Mouse (Mus musculus) left cerebral cortex, adult 11 months (tissue): ENCODE results near the gene Acvr1b.
A peak's percentile ranks its signal among the peaks of the same experiment; 100 is the strongest.

Experiments used
- DNase-seq: peaks from one replicate; pipeline ENCODE4 v3.0.0; 2022; ENCODE audit warnings: low spot score

Gene Acvr1b

DNA sequence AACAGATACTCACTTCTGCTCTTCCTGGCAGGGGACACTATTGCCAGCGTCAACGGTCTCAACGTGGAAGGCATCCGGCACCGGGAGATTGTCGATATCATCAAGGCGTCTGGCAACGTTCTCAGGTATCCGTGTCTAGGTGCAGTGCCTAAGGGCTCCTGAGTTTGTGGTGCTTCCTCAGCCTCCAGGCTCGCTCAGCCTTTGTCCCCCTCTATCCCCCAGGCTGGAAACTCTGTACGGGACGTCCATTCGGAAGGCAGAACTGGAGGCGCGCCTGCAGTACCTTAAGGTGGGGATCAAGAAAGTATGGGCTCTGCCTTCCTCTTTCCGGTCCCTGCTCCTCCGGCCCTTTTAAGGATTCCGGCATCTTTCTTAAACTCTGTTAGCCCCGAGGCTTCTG is 56.6 kb downstream of the Acvr1b start:
- no peak for DNase-seq

DNA sequence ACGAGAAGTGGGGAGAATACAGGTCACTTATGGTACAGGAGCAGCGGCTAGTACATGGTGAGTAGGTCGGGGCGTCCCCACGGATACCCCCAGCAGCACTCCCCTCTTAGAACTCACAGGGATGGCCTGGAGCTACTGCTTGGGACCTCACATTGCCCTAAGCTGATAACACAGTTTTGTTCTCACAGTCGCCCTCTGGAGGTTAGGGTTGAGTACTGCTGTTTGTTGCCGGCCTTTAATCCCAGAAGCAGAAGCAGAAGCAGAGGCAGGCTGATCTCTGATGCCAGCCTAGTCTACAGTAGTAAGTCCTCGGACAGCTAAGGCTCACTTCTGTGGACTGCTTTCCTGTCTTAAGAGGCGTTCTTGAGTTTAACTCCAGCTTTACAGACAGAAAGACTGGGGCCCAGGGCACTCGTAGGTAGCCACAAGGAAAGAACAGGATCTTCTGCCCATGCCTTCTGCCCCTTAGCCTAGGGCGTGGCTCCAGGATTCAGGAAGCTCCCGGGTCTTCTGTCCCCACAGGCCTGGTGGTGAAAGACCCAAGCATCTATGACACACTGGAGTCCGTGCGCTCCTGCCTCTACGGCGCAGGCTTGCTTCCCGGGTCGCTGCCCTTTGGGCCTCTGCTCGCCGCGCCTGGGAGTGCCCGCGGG is 57.3 kb downstream of the Acvr1b start:
- DNase-seq: no peak

- no peak for DNase-seq
Observed at GRCm38 (mm10) chr15:101231648-101232180, 57.8 kb downstream of the Acvr1b start.

GRCm38 (mm10) chr15:101232607-101233006 is 58.7 kb downstream of the Acvr1b start:
- DNase-seq: no peak

- no peak for DNase-seq
Observed at GRCm38 (mm10) chr15:101233183-101233582, 59.3 kb downstream of the Acvr1b start.

DNA sequence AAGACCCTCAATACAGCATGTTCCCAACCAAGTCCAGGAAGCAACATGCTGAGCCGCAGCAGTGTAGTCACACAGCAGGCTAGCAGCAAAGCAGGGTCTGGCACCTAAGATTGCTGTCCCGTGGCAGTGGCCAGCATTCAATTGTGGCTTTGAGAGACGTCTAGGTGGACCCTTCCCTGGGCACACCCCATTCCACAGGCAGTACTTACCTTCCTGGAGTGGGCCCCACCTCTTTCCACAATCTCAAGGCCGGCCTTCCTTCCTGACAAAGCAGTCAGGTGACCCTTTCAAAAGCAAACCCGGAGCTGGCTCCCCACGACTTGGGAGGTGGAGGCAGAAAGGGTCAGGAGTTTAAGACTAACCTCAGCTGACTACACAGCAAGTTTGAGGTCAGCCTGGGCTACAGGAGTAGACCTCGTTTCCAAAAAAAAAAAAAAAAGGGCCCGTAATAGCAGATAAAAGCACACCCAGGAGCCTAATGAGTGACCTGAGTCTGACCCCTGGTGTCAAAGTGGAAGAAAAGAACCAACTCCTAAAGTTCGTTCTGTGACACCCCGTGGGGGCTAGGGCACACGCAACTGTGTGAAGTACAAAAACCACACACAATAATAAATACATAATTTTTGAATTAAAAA is 59.9 kb downstream of the Acvr1b start:
- DNase-seq: no peak

DNA sequence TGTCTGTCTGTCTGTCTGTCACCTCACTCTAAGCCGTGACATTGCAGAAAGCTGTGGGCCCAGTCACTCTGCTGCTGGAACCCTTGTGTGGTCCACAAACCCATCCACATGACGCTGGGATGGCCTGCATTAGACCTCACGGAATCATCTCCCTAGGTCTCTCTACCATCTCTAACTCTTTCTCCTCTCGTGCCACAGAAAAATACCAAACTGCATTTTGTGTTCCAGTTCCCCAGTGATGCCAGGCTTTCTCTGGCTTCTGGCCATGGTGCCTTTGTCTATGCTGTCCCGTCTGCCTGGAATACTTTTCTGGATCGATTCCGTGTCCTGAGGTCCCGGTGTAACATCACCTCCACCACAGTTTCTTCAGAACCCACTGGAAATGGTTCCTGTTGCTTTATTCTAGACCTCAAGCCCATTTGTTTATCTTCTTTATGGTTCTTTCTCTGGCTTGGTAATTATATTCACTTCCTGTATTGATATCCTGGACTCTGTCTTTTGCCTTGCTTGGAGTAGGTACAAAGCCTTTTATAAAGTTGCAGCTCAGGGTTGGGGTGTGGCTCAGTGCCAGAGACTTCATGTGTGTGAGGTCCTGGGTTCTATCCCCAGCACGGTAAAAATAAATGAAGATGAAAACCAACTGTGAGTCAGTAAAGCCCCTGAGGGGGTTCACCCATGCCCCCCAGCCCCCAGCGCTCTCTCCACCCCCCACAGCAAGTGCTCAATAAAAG is 60.9 kb downstream of the Acvr1b start:
- DNase-seq: no peak

DNA sequence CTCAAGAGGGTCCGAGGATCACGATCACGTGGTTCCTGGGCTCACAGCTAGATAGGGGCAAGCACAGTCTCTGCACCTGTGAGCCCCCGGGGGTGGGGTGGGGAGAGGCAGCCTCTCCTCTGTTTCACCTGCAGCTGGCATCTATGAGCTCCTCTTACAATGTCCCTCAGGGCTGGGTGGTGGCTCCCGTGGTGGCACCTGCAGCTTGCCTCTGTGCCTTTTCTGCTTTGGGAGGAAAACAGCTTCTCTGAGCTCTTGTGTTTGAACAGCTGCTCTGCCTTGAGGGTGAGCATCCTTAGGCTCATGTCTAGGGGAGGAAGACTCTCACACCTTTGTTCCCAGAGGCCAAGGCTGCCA is 61.5 kb downstream of the Acvr1b start:
- no peak for DNase-seq

DNA sequence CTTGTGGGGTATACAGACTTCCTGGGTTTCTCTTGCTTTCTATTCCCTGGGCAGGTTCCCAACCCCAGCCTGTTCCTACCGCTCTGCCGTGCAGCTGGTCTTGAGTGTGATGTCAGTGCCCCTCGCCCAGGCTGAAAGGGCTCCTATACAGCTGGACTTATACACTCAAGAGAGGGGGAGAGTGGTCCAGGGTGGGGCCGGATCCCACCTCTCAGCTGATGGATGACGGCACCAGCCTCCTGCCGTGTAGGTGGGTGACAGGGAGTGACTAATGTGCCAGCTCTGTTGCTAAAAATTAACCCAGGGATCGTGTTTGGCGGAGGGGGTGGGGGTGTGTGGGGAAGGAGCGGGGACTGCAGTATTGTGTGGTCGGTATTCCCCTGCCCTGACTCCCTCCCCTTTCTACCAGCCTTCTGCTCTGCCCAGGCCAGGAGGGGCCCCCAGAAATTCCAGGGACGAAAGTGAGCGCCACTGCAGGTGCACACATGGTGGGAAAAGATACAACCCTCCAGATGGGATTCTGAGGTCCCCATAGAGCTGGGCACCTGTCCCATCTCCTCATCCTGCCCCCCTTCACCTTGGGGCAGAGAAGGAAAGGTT is 62.0 kb downstream of the Acvr1b start:
- DNase-seq: peak; percentile 71

DNA sequence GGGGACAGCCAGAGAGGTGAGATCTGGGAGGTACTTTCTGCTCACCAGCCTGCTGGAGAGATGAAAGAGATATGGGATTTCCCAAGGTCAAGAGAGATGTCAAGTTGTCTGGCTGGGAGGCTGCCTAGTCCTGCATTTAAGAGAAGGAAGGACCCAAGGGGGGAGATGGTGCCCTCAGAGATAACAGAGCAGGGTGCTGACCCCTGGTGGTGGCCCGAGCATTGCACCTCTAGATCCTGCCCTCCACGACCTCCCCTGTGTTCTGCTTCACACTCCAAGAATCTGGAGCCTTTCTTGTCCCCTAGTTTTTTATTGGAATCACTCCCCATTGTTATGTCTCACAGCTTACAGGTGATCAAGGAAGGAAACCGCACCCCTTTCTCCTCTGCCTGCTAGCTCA is 63.0 kb downstream of the Acvr1b start:
- DNase-seq: no peak

- peak; percentile 72 for DNase-seq
Observed at GRCm38 (mm10) chr15:101238885-101239511, 65.1 kb downstream of the Acvr1b start.

DNA sequence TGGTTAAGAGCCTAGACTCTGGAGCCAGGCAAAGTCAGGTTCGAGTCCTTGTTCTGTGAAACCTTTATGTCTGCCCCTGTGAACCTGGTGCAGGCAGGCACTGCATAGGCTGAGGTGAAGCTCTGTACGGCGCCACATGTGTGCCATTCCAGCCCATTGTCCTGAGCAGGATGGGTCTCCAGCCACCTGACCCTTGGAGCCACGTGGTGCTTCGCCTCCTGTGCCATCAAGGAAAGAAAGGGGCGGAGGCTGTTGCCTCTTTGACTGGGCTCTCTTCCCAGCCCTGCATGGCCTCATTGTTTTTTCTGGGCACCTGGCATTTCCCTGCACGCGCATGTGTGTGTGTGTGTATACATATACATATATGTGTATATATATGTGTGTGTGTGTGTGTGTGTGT is 66.0 kb downstream of the Acvr1b start:
- DNase-seq: no peak

- peak; percentile 89 for DNase-seq
Observed at GRCm38 (mm10) chr15:101240799-101241204, 66.9 kb downstream of the Acvr1b start.

GRCm38 (mm10) chr15:101241236-101241635 is 67.4 kb downstream of the Acvr1b start:
- no peak for DNase-seq

GRCm38 (mm10) chr15:101241853-101242252 is 68.0 kb downstream of the Acvr1b start:
- DNase-seq: no peak

DNA sequence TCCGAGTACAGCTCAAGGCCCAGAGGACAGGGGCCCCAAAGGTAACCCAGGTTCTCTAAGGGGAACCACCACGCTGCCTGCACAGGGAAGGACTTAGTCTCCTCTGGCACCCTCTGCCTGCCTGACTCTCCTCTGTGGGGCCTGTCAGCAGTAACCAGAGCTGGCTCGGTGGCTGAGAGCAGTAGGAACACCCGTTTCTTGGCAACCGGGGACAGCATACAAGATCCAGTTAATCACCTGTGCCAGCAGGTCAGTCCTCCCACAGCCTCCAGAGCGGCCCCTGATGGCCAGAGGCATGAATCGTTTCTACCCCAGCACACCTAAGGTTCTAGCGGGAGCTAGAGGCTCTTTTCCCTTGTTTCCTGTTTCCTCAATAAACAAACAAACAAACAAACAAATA is 68.8 kb downstream of the Acvr1b start:
- DNase-seq: no peak

DNA sequence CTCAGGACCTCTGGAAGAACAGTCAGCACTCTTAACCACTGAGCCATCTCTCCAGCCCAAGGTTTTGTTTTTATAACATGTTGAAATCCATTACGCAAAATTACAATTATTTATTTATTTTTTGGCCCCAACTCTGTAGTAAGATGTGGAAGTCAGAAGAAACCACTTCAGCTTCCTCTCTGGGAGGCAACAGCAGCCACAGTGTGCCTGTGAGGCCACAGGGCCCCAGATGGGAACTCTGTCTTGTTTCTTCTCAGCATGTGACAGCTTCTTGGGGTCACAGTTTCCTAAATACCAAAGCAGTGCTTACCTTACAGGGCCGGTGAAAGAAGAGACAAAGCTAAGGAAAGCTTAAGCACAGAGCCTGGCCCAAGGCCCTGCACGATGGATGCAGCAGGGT is 70.1 kb downstream of the Acvr1b start:
- DNase-seq: no peak

- DNase-seq: peak; percentile 95
Observed at GRCm38 (mm10) chr15:101246231-101247154, 72.6 kb downstream of the Acvr1b start.

DNA sequence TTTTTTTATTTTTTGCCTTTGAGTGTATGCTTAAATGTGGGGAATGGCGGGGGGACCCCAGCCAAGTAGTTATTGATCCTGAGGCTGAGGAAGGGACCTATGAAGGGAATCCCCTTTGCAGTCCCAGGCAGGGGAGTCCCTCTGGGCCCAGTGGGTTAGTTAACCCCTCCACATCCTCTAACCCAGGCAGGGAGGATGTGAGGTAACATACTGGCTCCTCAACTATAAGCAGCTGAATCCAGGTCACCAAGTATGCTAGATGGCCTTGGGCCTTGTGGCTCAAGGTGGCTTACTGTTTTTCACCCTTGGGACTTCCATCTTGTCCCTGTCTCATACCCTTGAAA is 73.3 kb downstream of the Acvr1b start:
- no peak for DNase-seq

GRCm38 (mm10) chr15:101248029-101248710 is 74.3 kb downstream of the Acvr1b start:
- no peak for DNase-seq
